16 mouse cellular contexts compared by ENCODE assay signal in genomic region chr1:153680363-153680762, GRCm38 (mm10). TPM values are rescaled to one million over a fixed set of nuclear protein-coding genes. Genes with fewer than 3 reads are reported as not detected.
A peak's percentile ranks its signal among the peaks of the same experiment; 100 is the strongest.
DNase-seq lines count a peak whose midpoint lies in the region; ATAC-seq lines count a peak whose summit lies in the region.
"Had no signal": no experiment of that assay in that cellular context is flagged by ENCODE, and none has a peak within 500 bp of the region (broad histone marks: within the 10 kb centered on the region; RNA-seq: fewer than 3 reads in every experiment).

No protein-coding gene starts in this region.

- peaks cover 27% of the 10 kb centered on the region for H3K4me1 ChIP-seq in midbrain, embryonic 10.5 days
- H3K4me1 ChIP-seq in midbrain, embryonic 15.5 days: peaks cover 21% of the 10 kb centered on the region

- H3K27ac ChIP-seq in midbrain, embryonic 10.5 days (replicated peaks): peak overlapping the region; percentile 59
- H3K27ac ChIP-seq in midbrain, embryonic 15.5 days: no peak overlapping the region
- H3K27ac ChIP-seq: embryonic facial prominence, embryonic 13.5 days; heart, embryonic 13.5 days had no signal

- H3K27me3 ChIP-seq in midbrain, embryonic 10.5 days (ENCODE audit: low read depth, poor library complexity, severe bottlenecking): 0 out of 2 replicates have a peak, but pooled peaks cover 3% of the 10 kb centered on the region
- H3K27me3 ChIP-seq in midbrain, embryonic 15.5 days (replicated peaks): no peaks in the 10 kb centered on the region
- H3K27me3 ChIP-seq: embryonic facial prominence, embryonic 13.5 days; limb, embryonic 15.5 days; Patski had no signal

- H3K4me3 ChIP-seq in midbrain, embryonic 10.5 days: no peak overlapping the region
- no peak overlapping the region for H3K4me3 ChIP-seq in midbrain, embryonic 15.5 days
- H3K4me3 ChIP-seq: embryonic facial prominence, embryonic 13.5 days; heart, embryonic 13.5 days; limb, embryonic 15.5 days had no signal

- no peaks in the 10 kb centered on the region for H3K9me3 ChIP-seq in midbrain, embryonic 10.5 days (replicated peaks)
- no peaks in the 10 kb centered on the region for H3K9me3 ChIP-seq in midbrain, embryonic 15.5 days
- H3K9me3 ChIP-seq: embryonic facial prominence, embryonic 13.5 days; heart, embryonic 13.5 days; limb, embryonic 15.5 days had no signal

- H3K4me2 ChIP-seq in midbrain, embryonic 15.5 days: no peak overlapping the region
- H3K4me2 ChIP-seq: embryonic facial prominence, embryonic 13.5 days; heart, embryonic 13.5 days; limb, embryonic 15.5 days had no signal

- no peaks in the 10 kb centered on the region for H3K36me3 ChIP-seq in midbrain, embryonic 10.5 days
- no peaks in the 10 kb centered on the region for H3K36me3 ChIP-seq in midbrain, embryonic 15.5 days (replicated peaks)
- H3K36me3 ChIP-seq: embryonic facial prominence, embryonic 13.5 days; heart, embryonic 13.5 days; limb, embryonic 15.5 days had no signal

- peak; percentile 58 to 68 for DNase-seq in cerebellum, postnatal 10 days
- no peak for DNase-seq in cerebellum, postnatal 4 days (ENCODE audit: low spot score in 2 of 2)
- no peak for DNase-seq in midbrain, embryonic 10.5 days (ENCODE audit: low spot score)
- peak; percentile 11 for DNase-seq in CD4-positive helper T cell, adult 2 months (ENCODE audit: low read depth, low spot score)
- peak; percentile 55 for DNase-seq in R1 (ENCODE audit: low read depth, low spot score)
- DNase-seq in left cerebral cortex, adult 11 months (ENCODE audit: low spot score): no peak
- DNase-seq in testis, postnatal 10 days (ENCODE audit: low spot score): no peak
- DNase-seq: adrenal gland, adult 2 months; kidney, postnatal 25 days; lung, adult 2 months had no signal

- WGBS in midbrain, embryonic 10.5 days: 72% methylated on average over 6 of the region's 6 CpGs
- 85% methylated on average over 6 of the region's 6 CpGs for WGBS in midbrain, embryonic 15.5 days

- ATAC-seq in midbrain, embryonic 15.5 days (replicated peaks): no peak
- ATAC-seq: Patski had no signal

- no peak overlapping the region for H3K9ac ChIP-seq in midbrain, embryonic 15.5 days
- H3K9ac ChIP-seq: embryonic facial prominence, embryonic 13.5 days; heart, embryonic 13.5 days; limb, embryonic 15.5 days had no signal

RNA-seq across cellular contexts. Expression of gene Rgs8, which starts 27.5 kb away (rescaled TPM):
- 8.3 and 15.1 TPM in 2 replicates for polyA plus RNA-seq in midbrain, embryonic 10.5 days (2016; fragmentation: Nextera tagmentation; extraction: Ambion mirVana)
- polyA plus RNA-seq in midbrain, embryonic 15.5 days (2015; fragmentation: Nextera tagmentation; extraction: Ambion mirVana): 42.0 and 46.9 TPM in 2 replicates
- polyA plus RNA-seq: gonadal fat pad, adult 2 months had no signal

RNA-seq across cellular contexts. Expression of gene Rgs16, which starts 59.8 kb away (rescaled TPM):
- polyA plus RNA-seq in midbrain, embryonic 10.5 days (2016; fragmentation: Nextera tagmentation; extraction: Ambion mirVana): 31.8 and 39.0 TPM in 2 replicates
- polyA plus RNA-seq in midbrain, embryonic 15.5 days (2015; fragmentation: Nextera tagmentation; extraction: Ambion mirVana): 20.7 and 24.0 TPM in 2 replicates

Comparison
In these comparisons a context has a peak if more than half of its experiments do, and no peak if none do; other contexts are left out.
1. DNase-seq: peak in cerebellum, postnatal 10 days (2 of 2), CD4-positive helper T cell, adult 2 months (single experiment) and R1 (single experiment); none in cerebellum, postnatal 4 days (0 of 2), midbrain, embryonic 10.5 days (single experiment), left cerebral cortex, adult 11 months (single experiment) and testis, postnatal 10 days (single experiment).